In the genomic region with DNA sequence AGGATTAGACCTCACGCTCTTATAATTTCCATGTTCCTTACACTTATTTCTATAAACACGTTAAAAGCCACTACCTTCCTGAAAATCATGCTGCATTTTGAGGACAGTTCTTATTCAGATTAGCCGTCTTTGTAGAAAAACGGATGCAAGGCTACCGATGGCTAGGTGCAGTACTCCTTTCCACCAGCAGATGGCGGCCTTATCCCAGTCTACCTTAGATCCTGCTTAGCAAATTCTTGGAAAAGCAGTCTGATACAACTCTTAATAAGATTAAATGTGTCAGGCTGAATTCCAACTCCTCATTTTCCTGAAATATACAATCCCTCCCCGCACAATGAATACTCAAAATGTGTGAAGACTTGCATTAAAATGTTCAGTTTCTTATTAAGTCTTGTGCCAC, we compare ENCODE assay signal across 9 mouse cellular contexts.
DNase-seq lines count a peak whose midpoint lies in the region; ATAC-seq and TF ChIP-seq lines count a peak whose summit lies in the region.
"Had no signal": no experiment of that assay in that cellular context is flagged by ENCODE, and none has a peak within 500 bp of the region (broad histone marks: within the 10 kb centered on the region; RNA-seq: fewer than 3 reads in every experiment).

No protein-coding gene starts in this region.

- no peak overlapping the region for H3K4me2 ChIP-seq in liver, embryonic 14.5 days (ENCODE audit: low read depth)
- H3K4me2 ChIP-seq: heart, embryonic 15.5 days had no signal

- no peak for ATAC-seq in liver, embryonic 14.5 days (ENCODE audit: insufficient read depth)

- no peaks in the 10 kb centered on the region for H3K36me3 ChIP-seq in liver, embryonic 14.5 days (replicated peaks; ENCODE audit: control insufficient read depth, insufficient read depth, low read depth)

- no peak overlapping the region for H3K9ac ChIP-seq in liver, embryonic 14.5 days (replicated peaks)
- H3K9ac ChIP-seq: heart, embryonic 15.5 days had no signal

- no peaks in the 10 kb centered on the region for H3K4me1 ChIP-seq in liver, embryonic 14.5 days (replicated peaks; ENCODE audit: control insufficient read depth in 2 of 2, insufficient read depth in 2 of 2, low read length in 1 of 2)

- no peaks in the 10 kb centered on the region for H3K9me3 ChIP-seq in liver, embryonic 14.5 days (ENCODE audit: control insufficient read depth, low read length)
- H3K9me3 ChIP-seq: heart, embryonic 15.5 days had no signal

- no peak overlapping the region for H3K4me3 ChIP-seq in liver, embryonic 14.5 days (ENCODE audit: insufficient read depth in 1 of 2, low read depth in 2 of 2, low read length in 2 of 2)
- H3K4me3 ChIP-seq: heart, embryonic 15.5 days had no signal

- TF ChIP-seq EP300 in liver, embryonic 14.5 days (IDR thresholded peaks at IDR 0.05; ENCODE audit: low read depth), result no peak

- no peak overlapping the region for H3K27ac ChIP-seq in liver, embryonic 14.5 days
- H3K27ac ChIP-seq: heart, embryonic 15.5 days had no signal

- no peaks in the 10 kb centered on the region for H3K27me3 ChIP-seq in liver, embryonic 14.5 days (ENCODE audit: control insufficient read depth, insufficient read depth, low read length)

- 7% methylated on average over 7 of the region's 7 CpGs for WGBS in liver, embryonic 14.5 days (ENCODE audit: insufficient replicate concordance)

- TF ChIP-seq CTCF in liver, embryonic 14.5 days (IDR thresholded peaks at IDR 0.05; ENCODE audit: low read depth), result peak; percentile 90

- DNase-seq in 3134 (ENCODE audit: extremely low read depth, insufficient read length, low spot score) (peak; percentile 23), MEL-GATA-1-ER (ENCODE audit: extremely low read depth, low read depth) (peak; percentile 38)
- DNase-seq in cerebellum, adult 9-10 months, result peak; percentile 93
- peak; percentile 53 to 87 for DNase-seq in frontal cortex, postnatal 14 days (ENCODE audit: low spot score in 2 of 2)
- DNase-seq in kidney, postnatal 14 days, result peak; percentile 89
- DNase-seq in liver, embryonic 14.5 days (ENCODE audit: low read depth in 3 of 3, low spot score in 3 of 3), result peak in 1 of 3 experiments; percentile 10
- DNase-seq in ovary, postnatal 14 days (ENCODE audit: low spot score), result peak; percentile 84
- peak; percentile 73 to 81 for DNase-seq in urinary bladder, adult 18-20 months (ENCODE audit: low spot score in 2 of 2)
